Mouse (Mus musculus) large intestine, adult 2 months (tissue): ENCODE results near the gene Rnf6. TPM values are rescaled to one million over a fixed set of nuclear protein-coding genes. Genes with fewer than 3 reads are reported as not detected.
A peak's percentile ranks its signal among the peaks of the same experiment; 100 is the strongest.

Experiments used
- DNase-seq: peaks from one replicate; pipeline ENCODE4 v3.0.0-alpha.2; 2012; ENCODE audit warnings: low read depth, low spot score
- WGBS: fragments of 180-500 bp; shearing (Covaris S2); methylation state at CpG from one replicate; pipeline ENCODE4 v1.1.7; 2018; 5-methylcytosine and 5-hydroxymethylcytosine counted together
- polyA plus RNA-seq: library from polyadenylated mRNA; depleted of rRNA; stranded (reverse); fragments of >200 nt; gene quantifications from 2 replicates; pipeline ENCODE4 v1.2.3, GENCODE M21; 2012; rRNA removed

The Rnf6 gene
- polyA plus RNA-seq, result 17.7 and 21.3 TPM in 2 replicates

- DNase-seq, result peak; percentile 89
- 1% methylated on average over 67 of the region's 67 CpGs for WGBS
These were observed at the start of gene Rnf6 for GRCm38 (mm10) chr5:146220879-146221714. Gene Rnf6, minus strand, starts transcription at chr5:146221555.

GRCm38 (mm10) chr5:146270593-146270992, 49.2 kb upstream of the Rnf6 start:
- WGBS, result 65% methylated on average over 9 of the region's 9 CpGs
- no peak for DNase-seq

GRCm38 (mm10) chr5:146267776-146268175, 46.4 kb upstream of the Rnf6 start:
- no peak for DNase-seq
- 82% methylated on average over 7 of the region's 7 CpGs for WGBS

- no peak for DNase-seq
- 60% methylated on average over 5 of the region's 6 CpGs for WGBS
These were observed 44.7 kb upstream of the Rnf6 start for GRCm38 (mm10) chr5:146265934-146266591.

- no peak for DNase-seq
- WGBS, result 66% methylated on average over 9 of the region's 9 CpGs
These were observed 38.6 kb upstream of the Rnf6 start for GRCm38 (mm10) chr5:146260003-146260402.

- no peak for DNase-seq
- WGBS, result 67% methylated on average over 5 of the region's 5 CpGs
These were observed 32.3 kb upstream of the Rnf6 start for GRCm38 (mm10) chr5:146253644-146254043.

- DNase-seq, result no peak
- WGBS, result 52% methylated on average over 5 of the region's 5 CpGs
These were observed 30.5 kb upstream of the Rnf6 start for GRCm38 (mm10) chr5:146251663-146252429.

- WGBS, result 40% methylated on average over 12 of the region's 12 CpGs
- DNase-seq, result no peak
These were observed 29.2 kb upstream of the Rnf6 start for GRCm38 (mm10) chr5:146250369-146251075.

GRCm38 (mm10) chr5:146248746-146249145, 27.4 kb upstream of the Rnf6 start:
- no peak for DNase-seq
- WGBS, result 30% methylated on average over 10 of the region's 10 CpGs

- WGBS, result 58% methylated on average over 5 of the region's 5 CpGs
- DNase-seq, result no peak
These were observed 26.4 kb upstream of the Rnf6 start for GRCm38 (mm10) chr5:146247709-146248108.

- 88% methylated on average over 1 of the region's 1 CpGs for WGBS
- DNase-seq, result no peak
These were observed 25.0 kb upstream of the Rnf6 start for GRCm38 (mm10) chr5:146246386-146246785.

- no peak for DNase-seq
- 88% methylated on average over 7 of the region's 7 CpGs for WGBS
These were observed 24.5 kb upstream of the Rnf6 start for GRCm38 (mm10) chr5:146245646-146246370.

- DNase-seq, result no peak
- 94% methylated on average over 4 of the region's 4 CpGs for WGBS
These were observed 23.8 kb upstream of the Rnf6 start for GRCm38 (mm10) chr5:146245193-146245592.

- WGBS, result 76% methylated on average over 3 of the region's 3 CpGs
- no peak for DNase-seq
These were observed 19.8 kb upstream of the Rnf6 start for GRCm38 (mm10) chr5:146241202-146241601.

GRCm38 (mm10) chr5:146240771-146241170, 19.4 kb upstream of the Rnf6 start:
- WGBS, result 85% methylated on average over 2 of the region's 2 CpGs
- DNase-seq, result no peak

- DNase-seq, result no peak
- WGBS, result 50% methylated on average over 10 of the region's 10 CpGs
These were observed 16.9 kb upstream of the Rnf6 start for GRCm38 (mm10) chr5:146238274-146238673.

- 41% methylated on average over 1 of the region's 1 CpGs for WGBS
- no peak for DNase-seq
These were observed 13.0 kb upstream of the Rnf6 start for GRCm38 (mm10) chr5:146234336-146234735.

GRCm38 (mm10) chr5:146232816-146233215, 11.5 kb upstream of the Rnf6 start:
- 34% methylated on average over 11 of the region's 11 CpGs for WGBS
- no peak for DNase-seq

- WGBS, result 25% methylated on average over 6 of the region's 6 CpGs
- DNase-seq, result no peak
These were observed 10.8 kb upstream of the Rnf6 start for GRCm38 (mm10) chr5:146232056-146232675.
